Mouse (Mus musculus): ENCODE results near the gene Rag1. TPM values are rescaled to one million over a fixed set of nuclear protein-coding genes. Genes with fewer than 3 reads are reported as not detected.

Gene Rag1
- polyA plus RNA-seq, 1 experiment from 2014 or later = 0.04 TPM

GRCm38 (mm10) chr2:101665703-101666092 lies 16.4 kb upstream of the Rag1 start:
- peak; percentile 38; the same call in 1 of the 2 replicates for ATAC-seq (ENCODE audit: low FRiP score)
- Histone ChIP-seq H3K36me3 (no peaks in the 10 kb centered on the region), H3K9me3 (replicated peaks) (no peaks in the 10 kb centered on the region), H3K4me3 (replicated peaks) (no peak overlapping the region), H3K27me3 (replicated peaks) (no peaks in the 10 kb centered on the region), H3K4me2 (no peak overlapping the region), H3K27ac (replicated peaks) (no peak overlapping the region), H3K9ac (replicated peaks) (no peak overlapping the region), H3K4me1 (no peaks in the 10 kb centered on the region)
- WGBS = 49% methylated on average over 3 of the region's 3 CpGs

- Histone ChIP-seq H3K9me3 (replicated peaks) (no peaks in the 10 kb centered on the region), H3K27me3 (replicated peaks) (no peaks in the 10 kb centered on the region), H3K4me3 (replicated peaks) (no peak overlapping the region), H3K4me2 (no peak overlapping the region), H3K9ac (replicated peaks) (no peak overlapping the region), H3K4me1 (no peaks in the 10 kb centered on the region), H3K36me3 (no peaks in the 10 kb centered on the region), H3K27ac (replicated peaks) (no peak overlapping the region)
- peak; percentile 83 for ATAC-seq (ENCODE audit: low FRiP score)
- WGBS = 17% methylated on average over 9 of the region's 9 CpGs
Observed at GRCm38 (mm10) chr2:101665058-101665702, 15.9 kb upstream of the Rag1 start.

- Histone ChIP-seq H3K4me1 (no peaks in the 10 kb centered on the region), H3K27ac (replicated peaks) (no peak overlapping the region), H3K9ac (replicated peaks) (no peak overlapping the region), H3K4me3 (replicated peaks) (no peak overlapping the region), H3K9me3 (replicated peaks) (no peaks in the 10 kb centered on the region), H3K27me3 (replicated peaks) (no peaks in the 10 kb centered on the region), H3K36me3 (no peaks in the 10 kb centered on the region), H3K4me2 (no peak overlapping the region)
- ATAC-seq (ENCODE audit: low FRiP score) = no peak
- 67% methylated on average over 2 of the region's 2 CpGs for WGBS
Observed at GRCm38 (mm10) chr2:101660536-101660935, 11.2 kb upstream of the Rag1 start.

- no peaks in the 10 kb centered on the region for H3K36me3 ChIP-seq
- no peaks in the 10 kb centered on the region for H3K27me3 ChIP-seq (replicated peaks)
- peak overlapping the region; percentile 39 for H3K4me3 ChIP-seq (replicated peaks)
- ATAC-seq (ENCODE audit: low FRiP score) = peak; percentile 85
- H3K27ac ChIP-seq (replicated peaks) = no peak overlapping the region
- H3K4me1 ChIP-seq = peaks cover 12% of the 10 kb centered on the region
- no peaks in the 10 kb centered on the region for H3K9me3 ChIP-seq (replicated peaks)
- WGBS = 17% methylated on average over 14 of the region's 14 CpGs
- peak overlapping the region; percentile 46 for H3K9ac ChIP-seq (replicated peaks)
- peak overlapping the region; percentile 83 for H3K4me2 ChIP-seq
Observed at GRCm38 (mm10) chr2:101652921-101653597, 3.8 kb upstream of the Rag1 start.

GRCm38 (mm10) chr2:101652204-101652920 lies 3.1 kb upstream of the Rag1 start:
- Histone ChIP-seq H3K4me2 (peak overlapping the region; percentile 83), H3K36me3 (no peaks in the 10 kb centered on the region), H3K27me3 (replicated peaks) (no peaks in the 10 kb centered on the region), H3K4me1 (peaks cover 12% of the 10 kb centered on the region), H3K27ac (replicated peaks) (0 out of 2 replicates have a peak overlapping the region, but pooled peaks have one; percentile 3), H3K9ac (replicated peaks) (peak overlapping the region; percentile 46), H3K4me3 (replicated peaks) (peak overlapping the region; percentile 39), H3K9me3 (replicated peaks) (no peaks in the 10 kb centered on the region)
- WGBS = 26% methylated on average over 14 of the region's 14 CpGs
- peak; percentile 72 for ATAC-seq (ENCODE audit: low FRiP score)

GRCm38 (mm10) chr2:101650446-101650845 lies 1.1 kb upstream of the Rag1 start:
- Histone ChIP-seq H3K4me2 (no peak overlapping the region), H3K27me3 (replicated peaks) (no peaks in the 10 kb centered on the region), H3K36me3 (no peaks in the 10 kb centered on the region), H3K9ac (replicated peaks) (no peak overlapping the region), H3K9me3 (replicated peaks) (no peaks in the 10 kb centered on the region), H3K27ac (replicated peaks) (no peak overlapping the region), H3K4me1 (peaks cover 12% of the 10 kb centered on the region), H3K4me3 (replicated peaks) (no peak overlapping the region)
- no peak for ATAC-seq (ENCODE audit: low FRiP score)
- WGBS = 57% methylated on average over 1 of the region's 1 CpGs

- WGBS = 76% methylated on average over 2 of the region's 2 CpGs
- Histone ChIP-seq H3K27ac (replicated peaks) (no peak overlapping the region), H3K9ac (replicated peaks) (no peak overlapping the region), H3K4me3 (replicated peaks) (no peak overlapping the region), H3K4me1 (peaks cover 12% of the 10 kb centered on the region), H3K9me3 (replicated peaks) (no peaks in the 10 kb centered on the region), H3K4me2 (no peak overlapping the region), H3K36me3 (no peaks in the 10 kb centered on the region), H3K27me3 (replicated peaks) (no peaks in the 10 kb centered on the region)
- ATAC-seq (ENCODE audit: low FRiP score) = no peak
Observed at GRCm38 (mm10) chr2:101648361-101648760, 940 bp downstream of the Rag1 start.

- no peaks in the 10 kb centered on the region for H3K27me3 ChIP-seq (replicated peaks)
- 89% methylated on average over 1 of the region's 1 CpGs for WGBS
- H3K4me1 ChIP-seq = 0 out of 2 replicates have a peak, but pooled peaks cover 3% of the 10 kb centered on the region
- no peak overlapping the region for H3K4me2 ChIP-seq
- H3K36me3 ChIP-seq = no peaks in the 10 kb centered on the region
- H3K9me3 ChIP-seq (replicated peaks) = no peaks in the 10 kb centered on the region
- ATAC-seq (ENCODE audit: low FRiP score) = no peak
- no peak overlapping the region for H3K9ac ChIP-seq (replicated peaks)
- H3K27ac ChIP-seq (replicated peaks) = no peak overlapping the region
- H3K4me3 ChIP-seq (replicated peaks) = no peak overlapping the region
Observed at GRCm38 (mm10) chr2:101645841-101646240, 3.5 kb downstream of the Rag1 start.

- 54% methylated on average over 3 of the region's 3 CpGs for WGBS
- H3K36me3 ChIP-seq = no peaks in the 10 kb centered on the region
- H3K4me3 ChIP-seq (replicated peaks) = no peak overlapping the region
- no peak overlapping the region for H3K9ac ChIP-seq (replicated peaks)
- ATAC-seq (ENCODE audit: low FRiP score) = peak; percentile 45; the same call in 1 of the 2 replicates
- no peak overlapping the region for H3K27ac ChIP-seq (replicated peaks)
- peaks cover 8% of the 10 kb centered on the region for H3K4me1 ChIP-seq
- no peak overlapping the region for H3K4me2 ChIP-seq
- H3K27me3 ChIP-seq (replicated peaks) = no peaks in the 10 kb centered on the region
- no peaks in the 10 kb centered on the region for H3K9me3 ChIP-seq (replicated peaks)
Observed at GRCm38 (mm10) chr2:101639840-101640350, 9.4 kb downstream of the Rag1 start.

- no peak overlapping the region for H3K9ac ChIP-seq (replicated peaks)
- peak; percentile 68 for ATAC-seq (ENCODE audit: low FRiP score)
- no peaks in the 10 kb centered on the region for H3K9me3 ChIP-seq (replicated peaks)
- no peak overlapping the region for H3K4me2 ChIP-seq
- peak overlapping the region; percentile 39; the same call in 1 of the 2 replicates for H3K27ac ChIP-seq (replicated peaks)
- no peak overlapping the region for H3K4me3 ChIP-seq (replicated peaks)
- no peaks in the 10 kb centered on the region for H3K27me3 ChIP-seq (replicated peaks)
- no peaks in the 10 kb centered on the region for H3K36me3 ChIP-seq
- H3K4me1 ChIP-seq = peaks cover 8% of the 10 kb centered on the region
- 28% methylated on average over 7 of the region's 7 CpGs for WGBS
Observed at GRCm38 (mm10) chr2:101638979-101639839, 10.1 kb downstream of the Rag1 start.

Measured in neural tube, embryonic 15.5 days (tissue).